Mouse (Mus musculus): Measurements from ENCODE around the gene Zhx3.

- TF ChIP-seq MAX (IDR thresholded peaks at IDR 0.05), result no peak
- TF ChIP-seq CTCF (IDR thresholded peaks at IDR 0.05; ENCODE audit: control insufficient read depth, insufficient read depth, insufficient read length), result peak; percentile 11
- TF ChIP-seq CEBPB (IDR thresholded peaks at IDR 0.05; ENCODE audit: low read depth), result no peak
- no peak for TF ChIP-seq MYOG (IDR thresholded peaks at IDR 0.05; ENCODE audit: control insufficient read depth, extremely low read depth, insufficient read length)
- no peak for TF ChIP-seq USF1 (IDR thresholded peaks at IDR 0.05; ENCODE audit: low read depth)
- no peak for TF ChIP-seq MYOD1 (IDR thresholded peaks at IDR 0.05; ENCODE audit: control insufficient read depth, insufficient read length, low read depth)
- no peak for TF ChIP-seq FOSL1 (IDR thresholded peaks at IDR 0.05; ENCODE audit: insufficient read depth, low read length, poor library complexity, severe bottlenecking)
These were observed 128.6 kb downstream of the Zhx3 start for GRCm38 (mm10) chr2:160744040-160744822.

Measured in C2C12 (cell line).